Mouse (Mus musculus) E14TG2a.4 (cell line): ENCODE measurements around the gene Mamdc2.

Experiments used
- CTCF ChIP-seq: conservative IDR thresholded peaks from 2 replicates; pipeline ENCODE4 v1.5.1; 2014; ENCODE audit warnings: low read length
- POU5F1 ChIP-seq: IDR thresholded peaks from 2 replicates; pipeline ENCODE4 v1.6.1; 2014; ENCODE audit warnings: low read length, borderline replicate concordance

DNA sequence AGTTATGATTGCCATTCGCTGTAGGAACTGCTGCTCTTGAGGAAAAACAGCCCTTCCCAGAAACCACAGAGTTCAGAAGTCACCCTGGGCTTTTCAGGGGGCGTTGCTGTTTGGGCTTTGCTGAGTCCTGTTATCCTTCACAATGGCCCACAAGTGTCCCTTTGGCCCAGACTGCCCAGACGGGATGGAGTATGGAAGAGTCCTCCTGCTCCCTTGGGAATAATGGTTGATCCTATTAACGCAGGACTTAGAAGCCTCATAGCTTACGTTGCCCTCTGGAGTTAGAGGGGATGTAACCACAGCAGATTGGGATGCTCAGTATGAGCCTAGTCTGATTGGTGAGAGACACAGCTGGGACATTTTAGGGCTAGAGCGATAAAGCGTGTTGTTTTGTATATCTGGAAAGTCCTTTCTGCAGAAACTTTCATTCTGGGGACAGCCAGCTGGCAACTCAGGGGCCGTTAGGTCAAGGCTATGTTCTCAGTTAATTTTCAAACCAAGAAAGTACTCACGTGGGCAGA lies 94.3 kb downstream of the Mamdc2 start:
- TF ChIP-seq CTCF, result no peak
- TF ChIP-seq POU5F1, result no peak
